Mouse (Mus musculus) megakaryocyte-erythroid progenitor cell, adult 5 weeks (primary cell): ENCODE results near the gene Snx5. TPM values are rescaled to one million over a fixed set of nuclear protein-coding genes. Genes with fewer than 3 reads are reported as not detected.

ENCODE experiments used
- polyA plus RNA-seq: library from polyadenylated mRNA; stranded (reverse); fragments of >175 nt; gene quantifications from 2 replicates; pipeline ENCODE4 v1.2.3, GENCODE M21; 2012

Gene Snx5
- 34.4 and 45.4 TPM in 2 replicates for polyA plus RNA-seq

DNA sequence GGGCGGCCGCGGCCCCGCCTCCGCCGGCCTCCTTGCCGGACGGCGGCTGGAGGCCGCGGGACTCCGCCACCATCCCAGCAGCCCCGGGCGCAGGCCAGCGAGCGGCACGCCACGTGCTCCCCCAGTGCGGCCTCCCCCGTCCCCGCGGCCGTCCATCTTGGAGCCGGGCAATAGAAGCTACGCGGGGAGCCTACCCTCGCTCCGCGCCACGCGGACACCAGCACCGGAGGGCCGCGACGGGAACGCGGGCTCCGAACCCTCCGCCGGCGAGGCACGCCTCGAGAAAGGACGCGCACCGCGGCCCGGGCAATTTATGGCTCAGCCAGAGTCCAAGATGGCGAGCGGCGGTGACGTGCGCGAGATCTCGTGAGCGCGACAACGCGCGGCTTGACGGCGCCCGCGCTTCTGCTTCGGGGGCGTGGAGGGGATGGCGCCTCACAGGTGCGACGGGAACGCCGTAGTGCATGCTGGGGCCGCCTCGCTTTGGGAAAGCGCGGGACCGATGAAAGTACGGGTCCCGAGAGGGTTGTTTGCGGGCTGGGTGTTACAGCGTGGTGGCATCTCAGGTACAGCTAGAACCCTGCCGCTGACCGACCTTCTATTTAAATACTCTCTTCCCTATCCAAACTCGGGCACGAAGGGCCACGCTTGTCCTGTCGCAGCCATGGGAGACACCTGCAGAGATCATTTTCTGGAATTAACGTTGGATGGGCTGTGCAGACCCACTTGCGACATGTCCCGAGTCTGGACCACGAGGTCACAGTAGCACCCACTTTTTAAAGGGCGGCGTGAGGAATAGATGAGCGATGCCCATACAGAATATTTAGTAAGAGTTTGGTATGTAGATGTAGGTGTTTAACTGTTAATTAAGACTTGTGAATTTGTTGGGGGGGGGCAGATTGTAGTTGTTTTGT lies at the start of gene Snx5, which contains the start of gene Mgme1:
Gene Snx5 (minus strand): TSS at position 400 of the 914 bp plus-strand sequence.
Gene Mgme1 (plus strand): TSS at position 157 of the 914 bp plus-strand sequence.

Other genes starting within 250 kb of the Snx5 start
- gene Banf2, start 237.8 kb downstream of the Snx5 start, polyA plus RNA-seq, result not detected in 2 replicates
- 2.6 and 2.9 TPM in 2 replicates for gene Mgme1, start 243 bp downstream of the Snx5 start, polyA plus RNA-seq
- gene Ovol2, start 61.2 kb upstream of the Snx5 start, polyA plus RNA-seq, result 1.4 and 2.1 TPM in 2 replicates
- gene Kat14, start 98.1 kb upstream of the Snx5 start, polyA plus RNA-seq, result 22.5 and 24.5 TPM in 2 replicates
- gene Pet117, start 98.1 kb upstream of the Snx5 start, polyA plus RNA-seq, result 15.8 and 17.3 TPM in 2 replicates